Mouse (Mus musculus) lung, embryonic 14.5 days (tissue): ENCODE measurements around the gene Maml3. TPM values are rescaled to one million over a fixed set of nuclear protein-coding genes. Genes with fewer than 3 reads are reported as not detected.
A peak's percentile ranks its signal among the peaks of the same experiment; 100 is the strongest.

Experiments used
- ATAC-seq: fragments of 200-750 bp; cut with Nextera tagmentation; 2 replicates; pipeline ENCODE4 v1.8.0; 2017; ENCODE audit warnings: mild to moderate bottlenecking, moderate TSS enrichment, moderate library complexity; ENCODE audit not compliant: insufficient read depth
- DNase-seq: peaks from one replicate; pipeline ENCODE4 v3.0.0-alpha.2; 2015
- H3K27ac ChIP-seq: fragments of 300-500 bp; sonication (generic); 2 replicates; pipeline ENCODE4 v1.5.1; 2014; ENCODE audit warnings: low read depth, mild to moderate bottlenecking, moderate library complexity
- H3K27me3 ChIP-seq: fragments of 300-500 bp; sonication (generic); 2 replicates; pipeline ENCODE4 v1.6.1; 2014; ENCODE audit warnings: low read length, control low read depth; ENCODE audit not compliant: insufficient read depth
- H3K36me3 ChIP-seq: fragments of 300-500 bp; sonication (generic); 2 replicates; pipeline ENCODE4 v1.6.1; 2014; ENCODE audit warnings: control low read depth; ENCODE audit not compliant: insufficient read depth
- H3K4me1 ChIP-seq: fragments of 300-500 bp; sonication (generic); 2 replicates; pipeline ENCODE4 v1.6.1; 2014; ENCODE audit warnings: antibody characterized with exemption, control low read depth; ENCODE audit not compliant: insufficient read depth
- H3K4me2 ChIP-seq: fragments of 300-500 bp; sonication (generic); 2 replicates; pipeline ENCODE4 v1.6.1; 2014; ENCODE audit warnings: mild to moderate bottlenecking
- H3K4me3 ChIP-seq: fragments of 300-500 bp; sonication (generic); 2 replicates; pipeline ENCODE4 v1.5.1; 2014; ENCODE audit warnings: low read depth, low read length
- H3K9ac ChIP-seq: fragments of 300-500 bp; sonication (generic); 2 replicates; pipeline ENCODE4 v1.6.1; 2014
- H3K9me3 ChIP-seq: fragments of 300-500 bp; sonication (generic); 2 replicates; pipeline ENCODE4 v1.6.1; 2016; ENCODE audit warnings: low read depth, low read length, control low read depth
- CTCF ChIP-seq: IDR thresholded peaks from 2 replicates; pipeline ENCODE4 v1.5.1; 2016; ENCODE audit warnings: antibody characterized with exemption, low read depth
- WGBS: fragments of 180-500 bp; shearing (Covaris S2); extraction: QIAGEN DNeasy Blood & Tissue Kit; methylation state at CpG from one replicate; pipeline ENCODE4 v1.1.7; 2014; 5-methylcytosine and 5-hydroxymethylcytosine counted together
- polyA plus RNA-seq: library from polyadenylated mRNA; unstranded; fragments of >200 nt; fragmentation: Nextera tagmentation; extraction: Ambion mirVana; gene quantifications from 2 replicates; pipeline ENCODE4 v1.2.1, GENCODE M21; 2014

Gene Maml3
- polyA plus RNA-seq, 1 experiment from 2014 or later: 9.1 TPM

DNA sequence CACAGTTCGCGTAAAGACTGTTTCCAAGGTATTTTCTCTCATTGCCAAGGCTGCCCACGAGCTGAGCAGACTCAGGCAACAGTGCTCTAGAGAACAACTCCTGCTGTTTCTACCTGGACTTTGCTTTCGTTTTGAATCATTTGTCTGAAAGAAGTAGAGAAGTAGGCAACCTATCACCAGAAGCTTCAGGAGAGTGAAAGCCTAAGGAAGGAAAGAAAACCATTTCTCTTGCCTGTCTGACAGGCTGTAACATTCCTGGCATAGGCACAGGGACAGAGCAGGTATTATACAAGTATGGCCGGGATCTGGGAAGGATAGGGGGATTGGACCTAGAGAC is 86.8 kb downstream of the Maml3 start:
- H3K4me3 ChIP-seq: no peak overlapping the region
- H3K27ac ChIP-seq: no peak overlapping the region
- no peaks in the 10 kb centered on the region for H3K27me3 ChIP-seq
- H3K36me3 ChIP-seq: no peaks in the 10 kb centered on the region
- no peaks in the 10 kb centered on the region for H3K4me1 ChIP-seq
- no peak for ATAC-seq
- peak overlapping the region; percentile 51 for H3K4me2 ChIP-seq
- WGBS: 71% methylated on average over 5 of the region's 5 CpGs
- no peak overlapping the region for H3K9ac ChIP-seq
- no peak for TF ChIP-seq CTCF
- H3K9me3 ChIP-seq: no peaks in the 10 kb centered on the region
- DNase-seq: no peak

DNA sequence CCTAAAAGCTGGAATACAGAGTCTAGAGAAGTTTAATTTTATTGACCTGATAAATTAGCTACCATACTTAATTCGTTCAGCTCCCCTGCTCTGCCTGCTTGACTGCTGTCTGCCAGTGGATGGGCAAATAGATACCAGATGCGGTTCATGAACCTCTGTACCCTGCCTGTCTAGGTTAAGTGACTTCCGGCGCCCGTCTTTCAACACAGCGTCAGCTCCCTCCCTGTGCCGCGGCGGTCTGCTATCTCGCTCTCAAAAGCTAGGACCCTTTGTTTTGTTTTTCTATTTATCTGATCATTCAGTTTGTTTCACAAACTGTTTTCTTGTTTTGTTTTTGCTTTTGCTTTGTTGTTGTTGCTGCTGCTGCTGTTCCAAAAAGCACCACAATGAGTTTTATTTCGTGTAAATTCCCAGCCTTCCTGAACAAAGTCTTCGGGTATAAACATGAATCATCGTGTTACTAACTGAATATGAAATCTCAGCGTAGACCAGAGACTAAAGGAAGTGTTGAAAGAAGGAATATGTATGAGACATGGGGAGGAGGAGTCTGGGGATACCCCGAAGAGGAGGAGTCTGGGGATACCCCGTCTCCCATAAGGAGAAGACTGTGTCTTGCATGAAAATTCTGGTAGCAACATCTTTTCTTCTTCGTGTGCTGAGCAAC is 87.3 kb downstream of the Maml3 start:
- WGBS: 31% methylated on average over 17 of the region's 17 CpGs
- TF ChIP-seq CTCF: no peak
- ATAC-seq (no peak), DNase-seq (peak; percentile 37)
- peak overlapping the region; percentile 51 for H3K4me2 ChIP-seq
- no peaks in the 10 kb centered on the region for H3K9me3 ChIP-seq
- peak overlapping the region; percentile 17; the same call in 1 of the 2 replicates for H3K9ac ChIP-seq
- H3K27me3 ChIP-seq: no peaks in the 10 kb centered on the region
- H3K4me3 ChIP-seq: peak overlapping the region; percentile 8; the same call in 1 of the 2 replicates
- no peaks in the 10 kb centered on the region for H3K4me1 ChIP-seq
- no peak overlapping the region for H3K27ac ChIP-seq
- no peaks in the 10 kb centered on the region for H3K36me3 ChIP-seq

DNA sequence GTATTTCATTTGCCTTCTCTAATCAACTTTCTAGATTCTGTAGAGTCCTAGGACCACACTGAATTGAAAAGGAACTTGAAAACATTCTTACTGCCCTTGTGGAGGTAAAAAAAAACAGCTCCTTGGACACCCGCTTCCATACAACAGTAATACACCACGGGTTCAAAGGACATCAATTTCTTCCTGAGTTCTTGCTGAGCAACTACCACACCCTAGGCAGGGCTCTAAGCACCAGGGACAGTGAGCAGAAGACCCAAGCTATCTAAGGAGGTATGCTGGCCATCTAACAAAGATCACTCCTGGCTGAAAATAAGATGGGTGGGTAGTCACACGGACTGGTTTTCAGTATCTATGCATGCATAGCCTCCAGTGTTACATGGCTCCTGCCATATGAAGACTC is 88.7 kb downstream of the Maml3 start:
- H3K4me3 ChIP-seq: no peak overlapping the region
- WGBS: 87% methylated on average over 3 of the region's 3 CpGs
- no peak for DNase-seq

DNA sequence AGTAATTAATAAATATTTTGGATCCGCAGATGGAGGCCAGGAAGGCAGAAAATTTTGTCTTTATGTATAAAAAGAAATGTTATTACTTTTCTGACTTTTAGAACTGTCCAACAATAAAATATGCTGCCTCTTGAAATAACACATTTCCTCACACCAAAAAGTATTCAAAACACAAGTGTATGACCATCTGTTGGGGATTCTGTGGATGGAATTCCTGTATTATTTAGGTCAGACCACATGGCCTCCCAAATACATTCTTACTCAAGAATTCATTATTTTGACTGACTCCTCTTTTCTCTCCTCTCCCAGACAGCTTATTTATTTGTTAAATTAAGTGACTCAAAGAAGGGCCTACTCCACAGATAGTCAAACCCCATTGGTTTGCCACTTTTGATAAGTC is 89.3 kb downstream of the Maml3 start:
- no peak for ATAC-seq
- Histone ChIP-seq H3K9me3 (no peaks in the 10 kb centered on the region), H3K4me1 (no peaks in the 10 kb centered on the region), H3K27me3 (no peaks in the 10 kb centered on the region), H3K4me3 (no peak overlapping the region), H3K9ac (no peak overlapping the region), H3K36me3 (no peaks in the 10 kb centered on the region), H3K27ac (no peak overlapping the region), H3K4me2 (no peak overlapping the region)
- no peak for DNase-seq
- TF ChIP-seq CTCF: no peak
- WGBS: 78% methylated on average over 1 of the region's 1 CpGs

More for the DNA sequence above, 88.7 kb downstream of the Maml3 start:
- Histone ChIP-seq H3K4me2 (no peak overlapping the region), H3K9me3 (no peaks in the 10 kb centered on the region), H3K27me3 (no peaks in the 10 kb centered on the region), H3K4me1 (no peaks in the 10 kb centered on the region), H3K36me3 (no peaks in the 10 kb centered on the region), H3K9ac (no peak overlapping the region), H3K27ac (no peak overlapping the region)
- TF ChIP-seq CTCF: no peak
- ATAC-seq: no peak

DNA sequence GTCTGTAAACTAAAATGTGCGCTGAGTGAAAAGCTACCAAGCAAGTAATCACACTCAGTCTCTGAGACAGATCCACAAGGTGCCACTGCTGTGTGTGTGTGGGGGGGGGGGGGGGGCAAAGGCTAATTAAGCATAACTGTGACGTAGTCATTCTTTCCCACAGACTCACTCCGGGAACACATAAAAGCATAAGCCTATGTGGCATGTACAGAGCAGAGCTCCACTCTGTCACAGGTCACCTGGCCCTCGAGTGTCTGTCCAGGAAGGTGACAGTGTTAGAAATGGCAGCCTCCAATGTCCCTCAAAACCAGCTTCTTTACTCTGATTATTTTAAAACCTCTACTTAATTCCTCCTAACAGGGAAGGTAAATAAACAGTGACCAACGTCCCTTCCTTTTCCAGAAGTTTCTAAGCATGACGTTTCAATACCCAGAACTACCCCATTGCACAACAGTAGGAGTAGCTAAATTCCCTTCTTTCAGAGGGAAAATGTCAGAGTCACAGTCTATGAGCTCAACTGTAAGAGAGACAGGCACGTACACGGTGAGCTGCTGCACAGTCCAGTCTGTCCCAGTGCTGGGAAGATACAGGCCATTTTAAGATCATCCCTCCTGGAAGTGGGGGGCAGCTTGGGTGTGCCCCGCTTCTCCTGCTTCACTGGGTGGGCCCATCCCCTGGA is 93.7 kb downstream of the Maml3 start:
- no peak overlapping the region for H3K4me2 ChIP-seq
- no peaks in the 10 kb centered on the region for H3K36me3 ChIP-seq
- no peak for TF ChIP-seq CTCF
- H3K4me3 ChIP-seq: no peak overlapping the region
- H3K4me1 ChIP-seq: peaks cover 17% of the 10 kb centered on the region; the same call in 1 of the 2 replicates
- H3K9ac ChIP-seq: no peak overlapping the region
- ATAC-seq (no peak), DNase-seq (no peak)
- no peaks in the 10 kb centered on the region for H3K27me3 ChIP-seq
- H3K27ac ChIP-seq: no peak overlapping the region
- H3K9me3 ChIP-seq: no peaks in the 10 kb centered on the region
- 55% methylated on average over 9 of the region's 9 CpGs for WGBS

DNA sequence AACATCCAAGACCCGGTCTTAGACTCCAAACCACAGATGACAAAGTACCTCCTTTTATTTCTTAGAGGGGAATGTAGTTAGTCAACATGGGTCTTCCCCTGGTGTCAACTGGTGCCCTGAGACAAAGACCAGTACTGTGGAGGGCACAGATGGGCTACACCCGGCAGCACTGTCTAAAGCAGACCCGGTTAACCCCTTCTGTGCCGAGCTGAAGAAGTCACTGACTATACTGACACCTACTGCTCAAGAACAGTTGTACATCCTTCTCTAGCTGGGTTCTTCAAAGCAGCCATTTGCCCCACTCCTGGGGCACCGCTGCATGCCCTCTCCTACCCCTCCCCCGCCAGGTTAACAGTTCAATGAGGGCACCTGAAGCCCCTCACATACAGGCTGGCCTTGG is 95.6 kb downstream of the Maml3 start:
- H3K27ac ChIP-seq: no peak overlapping the region
- TF ChIP-seq CTCF: peak; percentile 48
- peaks cover 17% of the 10 kb centered on the region; the same call in 1 of the 2 replicates for H3K4me1 ChIP-seq
- no peak overlapping the region for H3K4me3 ChIP-seq
- no peaks in the 10 kb centered on the region for H3K36me3 ChIP-seq
- no peak overlapping the region for H3K4me2 ChIP-seq
- WGBS: 31% methylated on average over 6 of the region's 6 CpGs
- DNase-seq (peak; percentile 57), ATAC-seq (no peak)
- H3K9ac ChIP-seq: no peak overlapping the region
- no peaks in the 10 kb centered on the region for H3K27me3 ChIP-seq
- H3K9me3 ChIP-seq: no peaks in the 10 kb centered on the region

DNA sequence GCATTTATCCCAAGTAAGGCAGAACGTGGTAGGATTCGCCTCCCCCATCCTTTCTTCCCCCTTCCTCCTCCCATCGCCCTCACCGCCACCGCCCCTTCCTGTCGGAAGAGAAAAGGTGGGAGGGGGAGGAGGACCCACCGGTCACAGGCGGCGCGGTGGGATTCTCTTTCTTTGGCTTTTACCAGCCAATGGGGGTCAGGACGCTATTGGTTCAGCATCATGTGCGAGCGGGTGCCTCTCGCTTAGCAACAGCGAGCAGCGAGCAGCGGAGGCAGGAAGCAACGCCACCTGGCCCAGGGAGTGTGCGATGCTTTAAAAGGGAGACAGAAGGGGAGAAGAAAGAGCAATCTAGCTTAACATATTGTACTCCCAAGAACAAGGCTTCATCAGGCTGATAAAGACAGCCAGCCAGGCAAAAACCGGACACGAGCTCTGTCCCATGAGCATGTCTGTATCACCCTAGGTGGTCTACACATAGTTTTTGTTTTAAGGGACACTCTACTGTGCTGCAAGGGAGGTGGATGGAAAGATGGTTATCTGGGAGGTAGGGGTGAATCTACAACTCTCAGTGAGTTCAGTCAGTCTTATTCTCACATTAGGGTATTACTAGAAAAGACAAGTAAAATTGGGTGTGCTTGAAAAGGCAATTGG is 97.1 kb downstream of the Maml3 start:
- peak; percentile 73 for ATAC-seq
- WGBS: under 1% methylated on average over 20 of the region's 21 CpGs
- Histone ChIP-seq H3K27ac (peak overlapping the region; percentile 58; the same call in 1 of the 2 replicates), H3K4me3 (peak overlapping the region; percentile 41), H3K27me3 (no peaks in the 10 kb centered on the region), H3K4me2 (peak overlapping the region; percentile 89), H3K9me3 (no peaks in the 10 kb centered on the region), H3K4me1 (peaks cover 17% of the 10 kb centered on the region; the same call in 1 of the 2 replicates), H3K9ac (peak overlapping the region; percentile 38), H3K36me3 (no peaks in the 10 kb centered on the region)
- DNase-seq: peak; percentile 79
- TF ChIP-seq CTCF: no peak
